Mouse (Mus musculus): ENCODE data around the gene Zbtb3.
A peak's percentile ranks its signal among the peaks of the same experiment; 100 is the strongest.

Gene Zbtb3

DNA sequence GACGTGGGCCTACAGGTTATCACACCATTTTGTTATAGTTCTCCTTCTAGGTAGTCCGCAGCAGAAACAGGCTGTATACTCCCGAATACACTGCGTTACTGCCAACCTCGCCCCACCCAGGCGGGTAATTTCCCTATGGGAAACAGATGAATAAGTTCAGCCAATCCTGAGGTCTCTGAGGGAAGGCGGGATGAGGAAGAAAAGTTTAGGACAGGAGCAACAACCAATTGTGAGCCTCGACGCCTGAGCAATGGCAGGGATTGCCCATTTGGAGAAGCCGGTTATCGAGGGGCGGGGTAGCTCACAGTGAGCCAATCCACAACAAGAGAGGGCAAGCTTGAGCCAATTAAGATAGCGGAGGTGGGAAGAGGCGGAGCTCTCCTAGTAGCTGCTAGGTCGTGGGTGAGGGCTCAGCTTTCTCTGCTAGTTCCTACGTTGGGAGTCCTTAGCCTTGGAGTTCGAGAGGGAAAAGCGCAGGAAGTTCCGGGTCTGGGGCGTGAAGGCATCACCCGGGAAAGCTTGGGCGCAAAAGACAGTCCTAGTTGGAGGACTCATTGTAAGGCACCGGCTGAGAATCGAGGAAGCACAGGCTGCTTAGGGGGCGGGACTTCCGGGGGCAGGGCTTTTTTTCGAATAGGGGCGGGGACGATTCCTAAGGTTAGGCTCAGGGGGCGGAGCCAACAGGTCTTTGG is at the start of gene Zbtb3:
Gene Zbtb3, plus strand, starts transcription at position 426 of the 692 bp plus-strand sequence.
- DNase-seq (ENCODE audit: extremely low read depth, low read depth, low spot score): peak; percentile 91

DNA sequence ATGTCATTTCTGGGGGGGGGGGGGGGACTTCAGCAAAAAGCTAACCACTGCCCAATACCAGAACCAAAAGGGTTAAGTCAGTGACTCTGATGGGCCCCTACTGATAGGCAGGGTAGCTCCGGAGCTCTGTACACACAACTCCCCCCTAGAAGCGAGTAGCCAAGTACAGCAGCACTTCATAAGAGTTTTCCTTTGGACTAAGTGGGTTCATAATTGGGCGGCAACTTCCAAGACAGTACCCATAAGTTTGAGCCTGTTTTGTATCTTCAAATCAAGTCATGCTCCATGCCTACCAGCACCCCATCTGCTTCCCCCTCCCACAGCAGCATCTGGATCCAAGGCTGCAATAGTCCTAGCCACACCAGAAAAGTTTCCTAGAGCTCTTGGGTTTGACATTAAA is 46.7 kb upstream of the Zbtb3 start:
- DNase-seq (ENCODE audit: extremely low read depth, low read depth, low spot score): no peak

DNA sequence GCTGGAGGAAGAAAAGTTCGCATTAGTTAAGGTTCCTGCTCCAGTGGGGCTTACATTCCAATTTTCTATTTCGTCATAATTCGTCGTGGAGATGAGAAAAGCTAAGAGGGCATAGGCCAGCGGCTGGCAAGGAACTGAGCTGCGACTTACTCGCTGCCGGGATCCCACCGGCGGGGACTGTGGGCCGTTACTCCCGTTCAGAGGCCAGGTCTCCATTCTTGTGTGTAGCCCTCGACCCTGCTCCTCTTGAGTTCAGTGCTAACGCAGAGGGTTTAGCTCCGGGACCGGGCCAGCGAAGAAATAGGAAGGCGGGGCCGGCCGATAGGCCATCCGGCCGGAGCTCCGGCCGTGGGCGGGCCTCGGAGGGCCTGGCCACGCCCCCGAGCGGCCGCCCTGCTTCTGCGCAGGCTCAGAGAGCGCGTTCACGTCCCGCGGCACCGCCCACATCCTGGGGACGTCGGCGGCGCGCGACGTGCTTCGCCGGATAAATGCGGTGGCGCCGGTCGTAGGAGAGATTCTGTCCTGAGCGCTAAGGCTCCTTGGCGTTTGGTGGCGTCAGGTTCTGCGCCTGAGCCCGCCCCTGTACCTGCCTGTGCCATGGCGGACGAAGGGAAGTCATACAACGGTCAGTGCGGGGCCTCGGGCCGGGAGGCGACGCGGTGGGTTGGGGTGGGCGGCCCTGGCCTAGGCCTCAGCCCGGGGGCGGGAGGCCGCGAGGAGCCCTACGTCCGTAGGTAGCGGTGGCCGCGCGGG is 45.5 kb upstream of the Zbtb3 start, which contains the start of gene Nxf1:
Gene Nxf1, plus strand, starts transcription at position 439 of the 753 bp plus-strand sequence.
- DNase-seq (ENCODE audit: extremely low read depth, low read depth, low spot score): no peak

DNA sequence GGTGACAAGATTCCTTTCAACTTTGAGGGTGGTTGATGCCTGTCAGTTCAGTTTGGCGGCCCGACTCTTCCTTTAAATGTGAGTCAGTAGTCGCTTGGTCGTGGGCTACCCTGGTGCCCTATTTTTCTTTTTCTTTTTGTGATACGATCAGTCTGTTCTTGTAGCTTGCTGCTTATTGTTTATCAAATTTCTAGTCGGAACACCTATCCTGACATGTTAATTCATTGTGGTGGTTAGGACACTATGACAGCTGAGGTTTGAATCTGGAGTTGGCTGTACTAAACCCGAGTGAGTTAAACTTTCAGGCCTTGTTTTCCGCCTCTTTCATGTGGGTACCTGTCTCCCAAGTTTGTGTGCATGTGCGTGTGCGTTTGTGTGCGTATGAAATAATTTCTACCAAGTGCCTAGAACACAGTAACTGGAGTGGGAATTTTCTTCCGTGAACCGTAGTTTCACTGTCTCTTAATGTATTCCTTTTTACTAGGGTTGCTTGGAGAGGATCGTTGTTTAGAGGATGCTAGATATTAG is 44.8 kb upstream of the Zbtb3 start:
- DNase-seq (ENCODE audit: extremely low read depth, low read depth, low spot score): no peak

DNA sequence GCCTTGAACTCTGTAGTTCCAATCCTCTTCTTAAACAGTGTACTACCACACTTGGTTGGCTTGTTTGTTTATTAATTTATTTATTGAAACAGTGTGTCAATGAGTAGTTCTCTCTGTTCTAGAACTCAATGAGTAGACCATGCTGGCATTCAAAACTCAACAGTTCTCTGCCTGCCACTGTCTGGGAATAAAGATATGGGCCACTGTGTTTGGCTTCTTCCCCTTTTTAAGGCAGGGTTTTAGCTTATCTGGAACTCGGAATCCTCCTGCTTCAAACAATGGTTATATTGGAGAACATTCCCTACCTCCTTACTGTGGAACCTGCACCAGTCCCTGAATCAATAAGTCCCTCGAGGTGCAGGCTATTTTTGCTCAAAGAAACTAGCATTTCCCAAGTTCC is 43.5 kb upstream of the Zbtb3 start:
- no peak for DNase-seq (ENCODE audit: extremely low read depth, low read depth, low spot score)

DNA sequence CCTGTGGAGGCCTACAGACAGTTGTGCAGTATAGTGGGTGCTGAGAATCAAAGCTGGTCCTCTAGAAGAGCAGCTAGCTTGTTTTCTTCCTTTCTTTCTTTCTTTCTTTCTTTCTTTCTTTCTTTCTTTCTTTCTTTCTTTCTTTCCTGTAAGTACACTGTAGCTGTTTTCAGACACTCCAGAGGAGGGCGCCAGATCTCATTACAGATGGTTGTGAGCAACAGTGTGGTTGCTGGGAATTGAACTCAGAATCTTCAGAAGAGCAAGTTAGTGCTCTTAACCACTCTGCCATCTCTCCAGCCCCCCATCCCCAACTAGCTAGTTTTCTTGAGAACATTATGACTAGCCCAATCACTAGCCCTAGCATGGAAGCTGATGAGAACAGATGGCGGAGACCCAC is 41.6 kb upstream of the Zbtb3 start:
- DNase-seq (ENCODE audit: extremely low read depth, low read depth, low spot score): no peak

DNA sequence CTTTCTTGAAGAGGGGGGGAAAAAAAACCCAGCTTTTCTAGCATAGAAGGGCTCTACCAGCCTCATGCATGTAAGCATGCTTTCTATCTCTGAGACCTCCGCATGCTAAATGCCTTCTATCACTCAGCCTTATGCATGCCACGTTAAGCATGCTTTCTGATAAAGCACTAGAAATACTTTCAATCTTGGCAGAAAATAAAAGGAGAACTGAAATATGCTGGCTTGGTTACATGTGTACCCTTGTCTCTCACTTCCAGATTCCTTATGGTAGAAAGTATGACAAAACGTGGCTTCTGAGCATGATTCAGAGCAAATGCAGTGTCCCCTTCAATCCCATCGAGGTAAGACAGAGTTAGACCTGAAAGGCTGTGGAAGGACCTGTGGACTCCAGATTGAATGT is 39.1 kb upstream of the Zbtb3 start:
- no peak for DNase-seq (ENCODE audit: extremely low read depth, low read depth, low spot score)

DNA sequence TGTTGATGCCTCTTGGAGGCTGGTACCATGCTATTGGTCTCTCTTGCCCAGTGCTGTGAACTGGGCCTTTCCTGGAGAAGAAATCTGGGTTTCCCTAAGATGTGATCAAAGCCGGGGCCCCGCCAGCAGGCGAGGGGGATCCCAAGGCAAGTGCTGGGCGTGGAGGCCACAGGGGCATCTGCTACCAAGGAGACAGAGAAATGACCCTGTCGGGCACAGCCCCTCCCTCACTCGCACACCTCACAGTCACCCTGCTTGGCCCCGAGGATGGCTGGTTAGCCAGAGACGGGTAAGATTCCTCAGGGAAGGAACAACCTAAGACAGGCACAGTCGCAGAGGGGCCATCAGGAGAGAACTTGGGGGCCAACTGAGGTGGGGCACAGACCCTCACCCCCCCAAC is 36.8 kb upstream of the Zbtb3 start:
- DNase-seq (ENCODE audit: extremely low read depth, low read depth, low spot score): no peak

DNA sequence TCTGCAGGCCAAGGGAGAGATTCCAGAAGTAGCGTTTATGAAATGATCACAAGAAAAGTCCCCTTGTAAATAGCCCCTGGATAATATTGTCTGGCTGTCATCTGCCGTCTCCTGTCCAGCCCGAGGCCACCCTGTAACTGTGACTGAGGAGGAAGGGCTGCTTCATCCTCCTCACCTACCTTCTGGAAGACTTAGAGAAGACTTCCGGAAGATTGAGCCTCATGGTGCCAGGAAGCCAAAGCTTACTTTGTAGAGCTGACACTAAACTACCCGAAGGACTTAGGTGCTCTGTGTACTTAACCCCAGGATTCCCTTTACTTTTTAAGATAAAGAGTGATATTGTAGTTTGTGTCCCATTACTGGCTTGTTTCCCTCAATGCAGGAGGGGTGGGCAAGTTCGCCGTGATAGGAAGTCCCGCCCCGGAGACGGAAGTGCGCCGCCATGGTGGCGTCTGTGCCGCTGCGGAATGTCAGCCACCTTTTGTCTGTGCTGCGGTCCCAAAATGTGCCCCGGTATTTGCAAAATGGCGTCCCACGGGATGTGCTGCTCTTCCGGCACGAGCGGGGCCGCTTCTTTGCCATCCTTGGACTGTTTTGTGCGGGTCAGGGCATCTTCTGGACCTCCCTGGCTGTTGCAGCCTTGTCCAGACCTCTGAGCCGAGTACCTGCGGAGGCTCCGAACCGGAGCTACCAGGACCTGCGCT is 31.6 kb upstream of the Zbtb3 start, which contains the start of gene Tmem223:
Gene Tmem223, plus strand, starts transcription at position 430 of the 704 bp plus-strand sequence.
- no peak for DNase-seq (ENCODE audit: extremely low read depth, low read depth, low spot score)

DNA sequence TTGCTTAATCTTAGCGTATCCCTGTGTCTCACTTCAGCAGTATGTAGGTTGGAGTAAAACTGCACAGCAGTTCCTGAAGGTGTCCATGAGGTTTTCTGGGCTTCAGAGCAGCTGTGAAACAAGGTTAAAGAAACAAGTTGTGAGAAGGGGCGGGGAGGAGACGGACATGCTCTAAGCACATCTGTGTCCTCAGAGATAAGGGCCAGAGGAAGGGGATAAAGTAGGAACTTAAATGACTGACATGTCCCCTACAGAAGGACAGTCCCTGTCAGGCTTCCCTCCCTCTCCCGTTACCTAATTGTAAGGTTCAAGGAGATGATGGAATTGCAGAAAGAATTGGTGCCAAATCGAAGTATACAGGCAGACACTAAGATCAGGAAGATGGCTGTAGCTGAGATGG is 29.4 kb upstream of the Zbtb3 start:
- DNase-seq (ENCODE audit: extremely low read depth, low read depth, low spot score): no peak

DNA sequence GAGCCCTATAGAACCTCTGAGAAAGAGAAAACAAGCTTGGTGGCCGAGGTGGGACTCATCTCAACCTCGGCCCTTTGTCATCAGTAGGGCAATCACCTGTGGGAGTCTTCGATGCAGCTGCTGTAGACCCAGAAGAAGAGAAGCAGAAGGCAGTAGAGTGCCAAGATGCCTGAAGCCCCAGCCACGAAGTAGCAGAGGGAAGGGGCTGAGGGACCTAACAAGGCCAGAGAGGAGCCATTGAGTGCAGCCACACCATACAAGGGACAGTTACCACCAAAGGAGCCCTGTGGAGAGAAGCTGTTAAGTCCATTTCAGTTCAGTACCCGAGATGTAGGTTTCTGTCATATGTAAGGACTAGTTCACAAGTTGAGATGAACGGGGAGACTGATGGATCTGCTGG is 28.9 kb upstream of the Zbtb3 start:
- DNase-seq (ENCODE audit: extremely low read depth, low read depth, low spot score): no peak

DNA sequence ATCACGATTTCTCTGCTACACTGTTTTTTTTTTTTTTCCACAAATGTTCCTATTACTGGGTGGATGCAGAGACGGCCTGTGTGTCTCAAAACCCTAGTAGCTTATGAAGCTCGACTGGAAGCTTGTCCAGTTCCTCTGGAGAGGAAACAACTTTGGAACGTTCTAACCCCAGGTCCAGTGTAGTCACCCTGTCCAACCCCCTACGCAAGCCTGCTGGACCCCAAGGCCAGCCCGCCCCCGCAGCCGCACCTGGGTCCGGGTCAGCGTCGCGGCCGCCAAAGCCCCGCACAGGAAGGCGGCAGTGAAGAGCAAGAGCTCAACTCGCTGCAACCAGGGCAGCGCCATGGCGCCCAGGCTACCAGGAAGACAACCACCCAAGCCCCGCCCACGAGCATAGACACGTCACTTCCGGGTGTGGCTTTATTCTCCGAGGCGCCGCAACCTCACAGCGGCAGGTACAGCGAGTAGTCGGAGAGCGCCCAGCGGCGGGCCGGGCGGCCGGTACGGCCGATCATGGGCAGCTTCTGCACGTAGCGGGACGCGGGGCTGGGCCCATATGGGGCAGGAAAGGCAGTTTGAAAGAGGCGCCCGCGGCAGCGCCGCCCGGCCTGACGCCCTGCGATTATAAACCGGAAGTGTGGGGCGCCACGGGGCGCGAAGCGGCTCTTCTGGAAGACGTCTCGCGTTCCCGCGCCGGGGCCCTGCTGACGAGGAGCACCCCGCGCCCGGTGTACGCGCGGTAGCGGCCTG is 28.1 kb upstream of the Zbtb3 start, which contains the start of gene Tmem179b:
Gene Tmem179b, minus strand, starts transcription at position 382 of the 750 bp plus-strand sequence.
- DNase-seq (ENCODE audit: extremely low read depth, low read depth, low spot score): no peak

DNA sequence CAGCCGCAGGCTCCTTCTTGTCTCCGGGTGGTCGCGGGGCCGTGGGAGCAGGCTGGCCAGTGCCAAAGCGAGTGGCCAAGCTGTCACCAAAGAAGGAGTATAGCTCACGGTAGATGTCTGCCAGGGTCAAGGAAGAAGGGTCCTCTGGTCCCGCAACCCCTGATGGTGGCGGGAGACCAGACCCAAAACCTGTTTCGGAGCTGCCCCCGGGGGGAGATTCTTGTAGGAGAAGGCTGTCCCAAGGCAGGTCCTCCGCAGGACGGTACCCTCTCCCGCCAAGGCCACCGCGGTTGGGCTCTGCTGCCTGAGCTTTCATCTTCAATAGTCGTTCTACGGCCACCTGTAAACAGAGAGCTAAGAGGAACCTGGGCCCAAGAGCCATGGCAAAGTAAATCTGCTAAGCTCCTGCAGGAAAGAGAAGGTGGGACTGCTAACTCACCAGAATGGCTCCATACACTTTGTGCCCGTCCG is 27.4 kb upstream of the Zbtb3 start:
- no peak for DNase-seq (ENCODE audit: extremely low read depth, low read depth, low spot score)

DNA sequence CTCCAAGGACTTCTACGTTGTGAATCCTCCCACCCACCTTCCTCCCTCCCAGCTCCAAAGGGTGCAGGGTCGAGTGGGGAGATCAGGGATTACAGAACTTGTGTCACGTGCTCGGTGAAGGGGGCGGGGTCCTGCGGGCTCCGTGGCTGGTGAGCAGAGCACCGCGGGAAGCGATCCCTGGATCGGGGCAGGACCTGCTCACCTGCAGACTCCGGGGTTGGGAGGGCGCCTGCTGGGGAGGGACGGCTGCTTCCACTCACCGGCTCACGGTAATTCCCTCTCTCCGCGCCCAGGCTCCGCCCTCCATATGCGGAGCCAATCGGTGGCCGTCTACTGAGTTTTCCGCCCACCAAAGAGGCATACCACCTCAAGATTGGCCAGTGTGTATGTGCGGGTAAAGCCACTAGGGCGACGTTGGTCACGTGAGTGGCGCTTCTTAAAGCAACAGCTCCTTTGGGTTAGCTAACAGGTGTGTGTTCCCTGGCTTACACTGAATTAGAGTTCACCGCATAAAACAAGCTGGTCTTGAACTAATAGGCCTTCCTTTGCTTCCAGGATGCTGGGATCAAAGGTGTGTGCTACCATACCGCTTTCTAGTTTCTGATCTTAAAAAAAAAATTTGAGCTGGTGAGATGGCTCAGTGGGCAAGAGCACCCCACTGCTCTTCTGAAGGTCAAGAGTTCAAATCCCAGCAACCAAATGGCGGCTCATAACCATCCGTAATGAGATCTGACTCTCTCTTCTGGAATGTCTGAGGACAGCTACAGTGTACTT is 16.2 kb upstream of the Zbtb3 start, which contains the start of gene Taf6l:
Gene Taf6l, minus strand, starts transcription at position 410 of the 774 bp plus-strand sequence.
- DNase-seq (ENCODE audit: extremely low read depth, low read depth, low spot score): peak; percentile 87

DNA sequence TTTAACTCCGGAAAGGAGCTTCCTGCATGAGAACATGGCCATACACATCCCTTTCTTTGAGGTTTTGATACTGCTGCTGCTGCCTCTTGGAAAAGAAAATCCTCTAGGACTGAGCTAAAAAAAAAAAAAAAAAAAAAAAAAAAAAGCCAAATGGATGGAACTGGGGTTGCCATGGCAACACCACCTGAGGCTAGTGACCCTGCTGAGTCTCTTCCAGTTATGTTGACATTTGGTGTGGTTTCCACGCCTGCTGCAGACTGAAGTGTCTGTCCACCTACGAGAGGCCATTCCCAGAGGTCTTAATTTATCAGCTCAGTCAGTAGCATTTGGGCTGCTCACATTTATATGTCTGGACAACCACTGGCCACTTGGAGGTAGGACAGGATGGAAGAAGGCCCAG is 13.8 kb upstream of the Zbtb3 start:
- DNase-seq (ENCODE audit: extremely low read depth, low read depth, low spot score): no peak

DNA sequence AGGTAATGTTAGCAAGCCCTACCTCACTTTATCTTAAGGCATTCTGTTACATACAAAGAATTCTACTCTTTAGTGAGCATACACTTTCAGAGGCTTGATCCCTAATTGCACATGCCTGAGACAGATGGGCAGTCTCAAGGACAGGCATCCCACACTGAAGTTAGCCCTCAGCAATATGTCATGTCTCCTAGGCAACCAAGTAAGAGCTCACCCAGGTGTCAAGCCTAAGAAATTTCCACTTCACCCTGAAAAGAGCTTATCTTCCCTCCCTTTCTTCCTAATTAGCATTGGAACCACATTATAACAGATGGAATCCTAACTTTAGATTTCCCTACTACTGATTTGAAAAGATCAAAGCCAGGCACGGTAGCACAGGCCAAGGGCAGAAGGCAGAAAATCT is 13.2 kb upstream of the Zbtb3 start:
- no peak for DNase-seq (ENCODE audit: extremely low read depth, low read depth, low spot score)

DNA sequence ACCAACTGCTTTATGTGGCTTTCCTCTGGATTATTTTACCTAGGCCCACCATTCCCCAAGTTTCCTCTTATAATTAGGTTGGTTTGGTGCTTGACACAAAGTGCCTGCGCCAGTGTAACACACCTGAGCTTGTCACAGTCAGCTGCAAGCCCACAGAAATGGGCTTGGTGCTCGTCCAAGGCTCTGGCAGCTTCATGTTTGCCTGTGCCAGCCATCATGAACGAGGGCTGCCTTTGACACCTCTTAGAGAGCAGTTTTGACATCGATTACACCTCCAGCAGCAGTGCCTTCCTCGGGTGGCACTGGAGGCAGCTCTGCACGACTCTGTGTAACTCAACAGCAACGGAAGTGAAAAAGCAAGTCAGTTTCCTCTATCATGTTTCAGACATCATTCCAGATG is 12.2 kb upstream of the Zbtb3 start:
- DNase-seq (ENCODE audit: extremely low read depth, low read depth, low spot score): no peak

DNA sequence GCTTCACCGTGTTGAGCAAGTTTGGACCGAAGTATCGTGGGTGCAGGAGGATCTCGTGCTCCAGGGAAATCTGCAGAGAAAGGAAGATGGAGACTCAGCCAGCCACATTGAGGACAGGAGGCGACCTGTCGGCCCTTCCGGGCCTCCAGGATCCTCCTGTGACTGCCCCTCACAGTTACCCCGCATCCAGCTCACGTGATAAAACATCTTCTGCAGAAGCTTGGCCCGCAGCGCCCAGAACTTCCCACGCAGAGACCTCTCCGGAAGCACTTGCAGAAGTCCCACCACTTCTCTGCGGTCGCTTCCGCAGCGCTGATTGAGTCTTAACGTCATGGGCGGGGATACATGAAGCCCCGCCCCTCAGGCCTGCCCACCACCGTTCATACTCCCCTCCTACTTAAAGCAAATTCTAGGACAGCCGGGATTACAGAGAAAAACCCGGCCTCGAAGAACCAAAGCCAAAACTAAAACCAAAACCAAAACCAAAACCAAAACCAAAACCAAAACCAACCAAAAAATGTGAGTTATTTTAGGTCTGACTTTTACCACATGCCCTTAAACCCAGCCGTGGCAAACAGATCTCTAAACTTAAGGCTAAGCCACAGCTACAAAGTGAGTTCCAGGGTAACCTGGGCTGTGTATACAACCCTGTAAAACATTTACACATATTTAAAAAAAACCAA is 4.0 kb upstream of the Zbtb3 start, which contains the start of gene Polr2g:
Gene Polr2g, minus strand, starts transcription at position 314 of the 683 bp plus-strand sequence.
- peak; percentile 62 for DNase-seq (ENCODE audit: extremely low read depth, low read depth, low spot score)

DNA sequence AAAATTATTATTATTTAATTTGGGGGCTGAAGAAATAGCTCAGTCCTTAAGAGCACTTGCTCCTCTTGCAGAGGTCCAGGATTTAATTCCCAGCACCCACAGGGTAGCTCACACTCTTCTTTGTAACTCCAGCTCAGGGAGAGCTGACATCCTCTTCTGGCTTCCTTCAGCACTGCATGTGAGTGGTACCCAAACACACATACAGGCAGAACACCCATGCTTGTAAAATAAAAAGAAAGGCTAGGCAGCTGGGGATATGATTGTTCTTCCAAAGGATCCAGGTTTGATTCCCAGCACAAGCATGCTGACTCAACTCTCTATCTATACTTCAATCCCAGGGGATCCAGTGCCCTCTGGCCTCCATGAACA is 3.4 kb upstream of the Zbtb3 start:
- no peak for DNase-seq (ENCODE audit: extremely low read depth, low read depth, low spot score)
